Mouse (Mus musculus) liver, postnatal 0 days (tissue): ENCODE measurements around the gene Tecr.

Source experiments
- CTCF ChIP-seq: sonication (generic); IDR thresholded peaks from 2 replicates; pipeline ENCODE4 v1.5.1; 2016; ENCODE audit warnings: antibody characterized with exemption, low read depth
- EP300 ChIP-seq: IDR thresholded peaks from 2 replicates; pipeline ENCODE4 v1.6.1; 2016; ENCODE audit warnings: antibody characterized with exemption, low read depth, mild to moderate bottlenecking

- TF ChIP-seq CTCF, result peak; percentile 35; the same call in 1 of the 2 replicates
- TF ChIP-seq EP300, result no peak
These were observed 643 bp upstream of the Tecr start for GRCm38 (mm10) chr8:83608398-83608829.
